Mouse (Mus musculus) cerebellum, adult 2 months (tissue): ENCODE results near the gene Slc41a3. TPM values are rescaled to one million over a fixed set of nuclear protein-coding genes. Genes with fewer than 3 reads are reported as not detected.
A peak's percentile ranks its signal among the peaks of the same experiment; 100 is the strongest.

Experiments used
- DNase-seq, 2 experiments: peaks; one replicate each; pipeline ENCODE4 v3.0.0; 2021
- H3K27ac ChIP-seq: fragments of 200-500 bp; 2 replicates; pipeline ENCODE4 v1.5.1; 2012; ENCODE audit warnings: low read length, control low read depth, inconsistent platforms; ENCODE audit not compliant: insufficient read depth
- H3K27me3 ChIP-seq: fragments of 200-500 bp; 2 replicates; pipeline ENCODE4 v1.6.1; 2012; ENCODE audit warnings: inconsistent platforms, mild to moderate bottlenecking, low read length, moderate library complexity; ENCODE audit not compliant: control insufficient read depth, insufficient read depth
- H3K4me1 ChIP-seq: fragments of 200-500 bp; 2 replicates; pipeline ENCODE4 v1.6.1; 2011; ENCODE audit warnings: low read length; ENCODE audit not compliant: control insufficient read depth, insufficient read depth
- H3K4me3 ChIP-seq: fragments of 200-500 bp; replicated peaks from 2 replicates; pipeline ENCODE3; 2011; ENCODE audit warnings: mild to moderate bottlenecking, low read depth, low read length, control low read depth; ENCODE audit not compliant: insufficient read depth
- CTCF ChIP-seq: fragments of 200-500 bp; IDR thresholded peaks from 2 replicates; pipeline ENCODE4 v1.5.1; 2011; ENCODE audit warnings: low read depth, mild to moderate bottlenecking, control low read depth, low read length, moderate library complexity, borderline replicate concordance; ENCODE audit not compliant: insufficient read depth
- POLR2A ChIP-seq: fragments of 200-500 bp; IDR thresholded peaks from 2 replicates; pipeline ENCODE4 v1.6.1; 2011; ENCODE audit warnings: low read length, control low read depth, borderline replicate concordance; ENCODE audit not compliant: insufficient read depth
- WGBS: fragments of 180-500 bp; shearing (Covaris S2); methylation state at CpG from one replicate; pipeline ENCODE4 v1.1.7; 2018; 5-methylcytosine and 5-hydroxymethylcytosine counted together
- polyA plus RNA-seq: library from polyadenylated mRNA; depleted of rRNA; stranded (reverse); fragments of >200 nt; gene quantifications from 2 replicates; pipeline ENCODE4 v1.2.3, GENCODE M21; 2012

Gene Slc41a3
- polyA plus RNA-seq, 1 experiment: 32.8 TPM

- Histone ChIP-seq H3K4me3 (no peak overlapping the region), H3K27me3 (no peaks in the 10 kb centered on the region), H3K27ac (no peak overlapping the region), H3K4me1 (no peaks in the 10 kb centered on the region)
- 67% methylated on average over 13 of the region's 13 CpGs for WGBS
- TF ChIP-seq CTCF (no peak), POLR2A (no peak)
- no peak for DNase-seq
These were observed 38.9 kb upstream of the Slc41a3 start for GRCm38 (mm10) chr6:90565357-90566215.

- WGBS: 96% methylated on average over 3 of the region's 3 CpGs
- no peak overlapping the region for H3K4me3 ChIP-seq
- no peak for DNase-seq
- H3K4me1 ChIP-seq: no peaks in the 10 kb centered on the region
- no peak for TF ChIP-seq POLR2A
- TF ChIP-seq CTCF: no peak
- no peak overlapping the region for H3K27ac ChIP-seq
- H3K27me3 ChIP-seq: no peaks in the 10 kb centered on the region
These were observed 37.0 kb upstream of the Slc41a3 start for GRCm38 (mm10) chr6:90567486-90567885.

- DNase-seq: no peak
- H3K4me3 ChIP-seq: no peak overlapping the region
- H3K4me1 ChIP-seq: no peaks in the 10 kb centered on the region
- no peaks in the 10 kb centered on the region for H3K27me3 ChIP-seq
- no peak overlapping the region for H3K27ac ChIP-seq
- TF ChIP-seq CTCF: no peak
- no peak for TF ChIP-seq POLR2A
- 80% methylated on average over 3 of the region's 3 CpGs for WGBS
These were observed 36.6 kb upstream of the Slc41a3 start for GRCm38 (mm10) chr6:90567928-90568327.

- H3K4me1 ChIP-seq: no peaks in the 10 kb centered on the region
- TF ChIP-seq POLR2A (no peak), CTCF (no peak)
- DNase-seq: no peak
- WGBS: 60% methylated on average over 4 of the region's 4 CpGs
- H3K4me3 ChIP-seq: no peak overlapping the region
- no peaks in the 10 kb centered on the region for H3K27me3 ChIP-seq
- H3K27ac ChIP-seq: no peak overlapping the region
These were observed 35.8 kb upstream of the Slc41a3 start for GRCm38 (mm10) chr6:90568721-90569120.

GRCm38 (mm10) chr6:90569736-90570383 is 34.7 kb upstream of the Slc41a3 start:
- TF ChIP-seq CTCF (no peak), POLR2A (no peak)
- 80% methylated on average over 12 of the region's 12 CpGs for WGBS

GRCm38 (mm10) chr6:90570392-90570791 is 34.1 kb upstream of the Slc41a3 start:
- H3K4me3 ChIP-seq: no peak overlapping the region
- 83% methylated on average over 8 of the region's 8 CpGs for WGBS
- DNase-seq: no peak

More at GRCm38 (mm10) chr6:90569736-90570383, 34.7 kb upstream of the Slc41a3 start:
- Histone ChIP-seq H3K27ac (no peak overlapping the region), H3K4me3 (no peak overlapping the region), H3K4me1 (peaks cover under 1% of the 10 kb centered on the region; the same call in 1 of the 2 replicates), H3K27me3 (no peaks in the 10 kb centered on the region)
- no peak for DNase-seq

GRCm38 (mm10) chr6:90575261-90575715 is 29.2 kb upstream of the Slc41a3 start:
- Histone ChIP-seq H3K4me1 (peaks cover 15% of the 10 kb centered on the region), H3K4me3 (no peak overlapping the region), H3K27ac (no peak overlapping the region), H3K27me3 (no peaks in the 10 kb centered on the region)
- DNase-seq: peak; percentile 79 to 83
- WGBS: 7% methylated on average over 3 of the region's 3 CpGs
- TF ChIP-seq CTCF (peak; percentile 74; the same call in 1 of the 2 replicates), POLR2A (no peak)

More at GRCm38 (mm10) chr6:90570392-90570791, 34.1 kb upstream of the Slc41a3 start:
- TF ChIP-seq CTCF (no peak), POLR2A (no peak)
- Histone ChIP-seq H3K27me3 (no peaks in the 10 kb centered on the region), H3K27ac (no peak overlapping the region), H3K4me1 (peaks cover 5% of the 10 kb centered on the region; the same call in 1 of the 2 replicates)

- Histone ChIP-seq H3K27me3 (no peaks in the 10 kb centered on the region), H3K4me1 (peaks cover 15% of the 10 kb centered on the region), H3K4me3 (no peak overlapping the region), H3K27ac (no peak overlapping the region)
- DNase-seq: no peak
- 74% methylated on average over 3 of the region's 3 CpGs for WGBS
- TF ChIP-seq CTCF (no peak), POLR2A (no peak)
These were observed 26.4 kb upstream of the Slc41a3 start for GRCm38 (mm10) chr6:90578174-90578573.
